Mouse (Mus musculus) right cerebral cortex, postnatal 25 days (tissue): ENCODE measurements around the gene Slc16a9.
"Not testable (repeated sequence)": the region's sequence is repeated elsewhere in the genome, so short reads cannot be mapped to it uniquely, and the experiment has no call there.

Source experiments
- DNase-seq: peaks from one replicate; pipeline ENCODE4 v3.0.0; 2022

The Slc16a9 gene

GRCm38 (mm10) chr10:70244921-70245558 lies at the start of gene Slc16a9:
Gene Slc16a9, plus strand, starts transcription at chr10:70245100.
- DNase-seq = peak; percentile 25

DNA sequence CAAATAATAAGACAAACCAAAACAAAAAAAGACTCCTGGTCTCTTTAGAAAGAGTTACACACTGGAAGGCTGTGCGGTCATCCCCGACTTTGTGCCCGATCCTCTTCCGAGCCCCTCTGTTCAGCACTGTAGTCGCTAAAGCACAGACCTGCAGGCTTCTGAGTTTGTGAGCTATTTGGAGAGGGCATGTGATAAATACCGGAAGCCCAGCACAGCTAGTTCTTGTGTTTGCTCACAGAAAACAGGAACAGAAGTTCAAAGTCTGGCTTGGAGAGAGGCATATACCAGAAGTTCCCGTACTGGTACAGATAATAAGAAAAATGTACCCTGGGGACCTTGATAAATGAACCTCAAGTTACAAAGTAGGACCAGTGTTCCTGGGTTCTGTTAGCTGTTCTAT lies 49.6 kb upstream of the Slc16a9 start:
- DNase-seq = no peak

DNA sequence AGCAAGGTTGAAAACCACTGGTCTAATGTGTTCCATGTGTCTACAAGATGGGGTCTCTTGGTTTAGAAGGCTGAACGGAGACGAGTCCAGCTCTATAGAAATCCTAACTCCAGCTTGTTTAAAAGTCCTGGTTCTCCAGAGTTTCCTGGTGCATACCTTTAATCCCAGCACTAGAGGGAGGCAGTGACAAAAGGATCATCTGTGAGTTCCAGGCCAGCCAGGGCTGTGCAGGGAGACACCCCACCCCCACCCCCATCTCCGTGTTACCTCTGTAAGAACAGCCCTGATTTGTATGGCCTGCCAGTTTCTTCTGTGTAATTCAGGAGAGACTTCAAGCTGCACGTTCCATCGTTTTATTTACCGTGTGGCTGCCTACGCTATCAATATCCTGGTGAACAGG lies 49.1 kb upstream of the Slc16a9 start:
- DNase-seq = no peak

- DNase-seq = no peak
These were observed 48.2 kb upstream of the Slc16a9 start for GRCm38 (mm10) chr10:70196666-70197065.

DNA sequence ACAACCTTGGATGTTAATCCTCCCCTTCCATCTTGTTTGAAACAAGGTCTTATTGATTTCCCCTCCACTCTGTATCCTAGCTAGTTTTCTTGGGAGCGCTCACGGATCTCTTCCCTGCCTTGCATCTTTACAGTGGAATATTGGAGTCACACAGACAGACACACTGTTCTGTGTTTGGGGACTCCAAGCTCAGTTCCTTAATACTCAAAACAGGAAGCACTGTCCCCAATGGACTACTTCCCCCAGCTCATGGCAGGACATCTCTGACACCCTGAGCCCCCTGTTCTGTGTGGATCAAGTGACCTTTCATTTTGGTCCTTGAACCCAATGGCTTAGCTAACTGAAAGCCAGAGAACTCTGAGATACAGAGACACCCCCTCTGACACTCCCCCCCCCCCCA lies 47.3 kb upstream of the Slc16a9 start:
- no peak for DNase-seq

DNA sequence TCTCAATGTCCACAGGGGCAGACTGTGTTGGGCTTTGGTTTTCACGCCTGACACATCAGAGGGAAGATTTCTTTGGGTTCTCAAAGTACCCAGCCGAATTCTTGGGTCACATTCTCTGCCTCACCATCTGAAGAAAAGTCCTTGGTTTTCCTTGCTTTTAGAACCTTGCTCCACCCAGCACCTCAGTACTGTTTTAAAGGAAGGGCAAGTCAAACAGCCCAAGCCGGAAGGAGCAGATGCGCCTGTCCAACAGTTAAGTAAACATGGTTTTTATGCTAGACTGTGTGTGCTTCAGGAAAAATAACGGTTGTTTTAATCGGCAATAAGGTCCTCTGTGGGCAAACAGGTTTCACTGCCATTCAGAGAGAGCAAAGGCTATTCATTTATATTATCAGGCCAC lies 46.9 kb upstream of the Slc16a9 start:
- DNase-seq = no peak

- DNase-seq = no peak
These were observed 45.9 kb upstream of the Slc16a9 start for GRCm38 (mm10) chr10:70198951-70199463.

DNA sequence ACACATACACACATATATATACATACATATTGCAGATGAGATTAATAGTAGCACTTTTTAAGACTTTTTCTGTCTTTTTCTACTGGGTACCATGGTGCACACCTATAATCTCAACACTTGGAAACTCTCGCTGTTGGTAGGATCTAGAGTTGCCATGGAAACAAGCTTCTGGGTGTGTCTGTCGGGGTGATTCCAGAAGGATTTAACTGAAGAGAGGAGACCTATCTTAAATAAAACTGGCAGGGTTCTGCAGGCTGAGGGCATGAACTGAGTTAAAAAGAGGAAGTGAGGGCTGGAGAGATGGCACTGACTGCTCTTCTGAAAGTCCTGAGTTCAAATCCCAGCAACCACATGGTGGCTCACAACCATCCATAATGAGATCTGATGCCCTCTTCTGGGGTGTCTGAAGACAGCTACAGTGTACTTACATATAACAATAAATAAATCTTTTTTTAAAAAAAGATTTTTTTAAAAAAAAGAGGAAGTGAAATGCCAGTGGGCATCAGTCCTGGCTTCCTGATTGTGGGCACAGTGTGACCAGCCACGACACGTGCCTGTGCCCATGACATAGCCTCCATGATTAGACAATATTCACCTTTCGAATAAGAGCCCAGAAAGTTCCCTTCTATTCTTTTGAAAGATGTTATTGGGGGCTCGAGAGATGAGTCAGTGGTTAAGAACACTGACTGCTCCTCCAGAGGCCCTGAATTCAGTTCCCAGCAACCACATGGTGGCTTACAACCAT lies 45.3 kb upstream of the Slc16a9 start:
- DNase-seq = no peak

GRCm38 (mm10) chr10:70200889-70201500 lies 43.9 kb upstream of the Slc16a9 start:
- no peak for DNase-seq

GRCm38 (mm10) chr10:70204505-70205399 lies 40.1 kb upstream of the Slc16a9 start, which contains the start of gene Mrln:
Gene Mrln, plus strand, starts transcription at chr10:70204664.
- no peak for DNase-seq

DNA sequence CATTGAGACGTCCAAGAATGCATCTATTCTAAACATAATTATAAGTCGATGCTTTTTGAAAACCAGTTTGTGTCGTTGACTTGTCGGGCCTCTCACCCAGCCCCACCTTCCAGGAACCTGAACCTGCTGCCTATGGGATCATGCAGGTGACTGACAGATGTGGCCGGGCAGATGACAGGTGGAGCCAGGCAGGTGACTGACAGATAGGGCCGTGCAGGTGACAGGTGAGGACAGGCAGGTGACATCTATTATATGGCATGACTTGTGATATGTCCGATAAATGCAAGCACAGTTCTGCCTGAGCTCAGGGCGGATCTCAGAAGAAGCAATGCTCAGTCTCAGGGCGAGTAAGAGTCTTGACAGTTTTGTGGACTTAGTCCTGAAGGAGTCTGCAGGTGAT lies 33.6 kb upstream of the Slc16a9 start:
- no peak for DNase-seq

- DNase-seq = no peak
These were observed 23.9 kb upstream of the Slc16a9 start for GRCm38 (mm10) chr10:70220971-70221370.

GRCm38 (mm10) chr10:70222231-70222630 lies 22.7 kb upstream of the Slc16a9 start:
- not testable (repeated sequence) for DNase-seq

GRCm38 (mm10) chr10:70224571-70224970 lies 20.3 kb upstream of the Slc16a9 start:
- no peak for DNase-seq

GRCm38 (mm10) chr10:70225760-70226159 lies 19.1 kb upstream of the Slc16a9 start:
- no peak for DNase-seq

DNA sequence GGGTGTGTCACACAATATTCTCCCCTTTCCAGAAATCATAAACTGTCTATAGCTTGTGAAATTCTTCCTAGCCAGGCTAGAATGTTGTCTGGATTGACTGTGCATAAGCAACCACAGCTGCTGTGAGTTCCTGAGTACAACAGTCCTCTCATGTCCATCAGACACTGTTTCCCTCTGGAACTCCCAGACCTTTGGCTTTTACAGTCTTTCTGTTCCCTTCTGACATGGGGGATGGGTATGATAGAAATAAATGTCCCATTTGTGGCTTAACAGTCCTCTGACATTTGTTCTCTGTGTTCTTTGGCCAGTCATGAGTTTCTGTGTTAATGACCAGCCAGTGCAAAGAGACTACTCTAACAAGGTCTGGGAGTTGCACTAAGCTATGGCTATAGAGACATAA lies 18.3 kb upstream of the Slc16a9 start:
- DNase-seq = no peak

- no peak for DNase-seq
These were observed 14.5 kb upstream of the Slc16a9 start for GRCm38 (mm10) chr10:70230352-70230751.

- DNase-seq = no peak
These were observed 7.0 kb upstream of the Slc16a9 start for GRCm38 (mm10) chr10:70237936-70238335.

DNA sequence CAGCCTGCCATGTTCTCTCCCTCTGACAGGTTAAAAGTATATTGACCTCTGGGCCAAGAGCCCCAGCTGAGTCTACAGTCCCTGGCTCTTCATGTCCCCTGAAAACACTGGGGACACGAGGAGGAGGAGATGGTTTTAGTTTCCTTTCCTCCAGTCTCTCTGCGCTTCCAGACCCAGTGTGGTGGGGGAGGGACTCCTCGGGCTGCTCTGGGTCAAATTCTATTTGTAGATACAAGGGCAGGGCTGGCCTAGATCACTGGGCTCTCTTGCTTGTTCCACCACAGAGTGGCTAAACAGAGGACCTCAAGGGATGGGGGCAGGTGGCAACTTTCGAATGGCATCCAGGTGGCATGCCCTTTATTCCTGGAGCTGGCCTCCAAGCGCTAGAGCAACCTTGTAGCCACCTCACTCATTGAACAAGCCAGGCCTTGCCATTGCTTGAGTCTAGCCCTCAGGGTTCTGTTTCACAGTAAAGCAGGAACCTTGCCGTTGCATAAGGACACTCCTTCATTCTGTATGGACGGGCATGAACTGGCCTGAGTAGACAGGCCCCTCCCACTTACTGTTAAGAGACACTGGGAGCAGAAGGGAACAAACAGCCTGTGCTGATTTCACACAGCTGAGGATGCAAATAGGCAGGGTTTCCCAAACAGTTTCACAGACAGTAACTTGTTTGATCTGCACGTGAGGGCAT lies 2.0 kb upstream of the Slc16a9 start:
- DNase-seq = no peak

- DNase-seq = no peak
These were observed 652 bp downstream of the Slc16a9 start for GRCm38 (mm10) chr10:70245559-70245945.

DNA sequence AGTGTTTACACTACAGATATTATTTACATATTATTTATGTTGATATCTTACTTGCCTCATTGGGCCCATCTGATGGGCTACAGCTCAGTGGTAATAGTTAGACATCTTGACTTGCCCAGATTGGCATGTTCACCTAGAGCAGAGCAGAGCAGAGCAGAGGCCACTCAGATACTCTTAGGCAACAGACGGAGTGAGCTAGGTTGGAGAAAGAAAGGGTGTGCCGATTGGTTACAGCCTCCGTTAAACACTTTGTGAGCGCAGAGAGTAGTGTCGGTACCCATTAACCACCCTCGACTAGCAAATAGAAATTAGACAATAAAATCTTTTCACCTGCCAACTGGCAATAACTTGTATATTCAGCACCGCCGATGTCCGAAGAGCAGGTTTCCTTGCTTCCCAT lies 1.2 kb downstream of the Slc16a9 start:
- no peak for DNase-seq

DNA sequence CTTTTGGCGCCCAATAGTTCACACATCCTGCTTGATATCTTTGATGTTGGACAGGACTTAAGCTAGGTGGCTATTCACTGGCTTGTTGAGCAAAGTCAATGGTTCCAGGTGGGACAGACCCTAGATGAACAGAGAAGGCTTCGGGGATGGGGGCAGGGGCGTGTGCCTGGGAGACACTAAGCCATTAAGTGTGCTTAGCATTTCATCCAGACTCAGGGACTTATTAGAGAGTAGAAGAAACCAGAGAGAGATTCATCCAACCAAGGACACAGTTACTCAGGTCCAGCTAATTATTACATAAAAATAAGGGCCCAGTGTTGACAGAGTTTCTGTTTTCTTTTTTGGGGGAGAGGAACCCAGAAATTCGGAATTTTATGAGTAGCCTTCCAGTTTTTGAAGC lies 5.5 kb downstream of the Slc16a9 start:
- DNase-seq = no peak
